Mouse (Mus musculus): Measurements from ENCODE around the gene Fbxw16. TPM values are rescaled to one million over a fixed set of nuclear protein-coding genes. Genes with fewer than 3 reads are reported as not detected.
"Not testable (repeated sequence)": the region's sequence is repeated elsewhere in the genome, so short reads cannot be mapped to it uniquely, and the experiment has no call there.

The Fbxw16 gene
- not detected in 2 replicates for total RNA-seq (2017)

DNA sequence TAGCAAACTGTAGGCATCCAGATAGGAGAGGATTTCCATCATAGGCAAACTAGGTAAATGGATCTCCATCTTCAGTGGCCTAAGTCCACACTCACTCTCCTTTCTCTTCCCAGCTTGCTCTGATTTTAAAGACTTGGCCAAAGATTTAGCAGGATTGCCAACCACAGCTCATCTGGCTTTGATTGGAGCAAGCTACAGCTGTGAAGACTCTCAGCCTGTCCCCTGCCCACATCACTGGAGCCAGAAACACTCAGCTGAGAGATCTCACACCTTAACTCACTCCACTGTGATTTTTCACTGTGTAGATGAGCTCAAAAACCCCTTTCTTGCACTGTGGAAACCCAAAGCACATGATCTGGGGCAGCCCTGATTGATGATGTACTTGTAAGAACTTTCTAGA, at the start of gene Fbxw16:
TSS of gene Fbxw16 (minus strand) at position 101 of the 400 bp plus-strand sequence.
- ATAC-seq (replicated peaks in 1 of 2; ENCODE audit: insufficient read depth in 1 of 2, low FRiP score in 2 of 2, low TSS enrichment in 1 of 2, low read depth in 1 of 2, poor library complexity in 2 of 2, severe bottlenecking in 2 of 2) = no peak

DNA sequence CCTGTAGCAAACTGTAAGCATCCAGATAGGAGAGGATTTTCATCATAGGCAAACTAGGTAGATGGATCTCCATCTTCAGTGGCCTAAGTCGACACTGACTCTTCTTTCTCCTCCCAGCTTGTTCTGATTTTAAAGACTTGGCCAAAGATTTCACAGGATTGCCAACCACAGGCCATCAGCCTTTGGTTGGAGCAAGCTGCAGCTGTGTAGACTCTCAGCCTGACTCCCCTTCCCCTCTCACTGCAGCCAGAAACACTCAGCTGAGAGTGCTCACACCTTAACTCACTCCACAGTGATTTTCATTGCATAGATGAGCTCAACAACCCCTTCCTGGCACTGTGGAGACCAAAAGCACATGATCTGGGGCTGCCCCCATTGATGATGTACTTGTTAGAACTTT, 46.8 kb upstream of the Fbxw16 start, which contains the start of gene Fbxw19:
TSS of gene Fbxw19 (minus strand) at position 101 of the 400 bp plus-strand sequence.
- not testable (repeated sequence) for ATAC-seq (replicated peaks in 1 of 2; ENCODE audit: insufficient read depth in 1 of 2, low FRiP score in 2 of 2, low TSS enrichment in 1 of 2, low read depth in 1 of 2, poor library complexity in 2 of 2, severe bottlenecking in 2 of 2)

DNA sequence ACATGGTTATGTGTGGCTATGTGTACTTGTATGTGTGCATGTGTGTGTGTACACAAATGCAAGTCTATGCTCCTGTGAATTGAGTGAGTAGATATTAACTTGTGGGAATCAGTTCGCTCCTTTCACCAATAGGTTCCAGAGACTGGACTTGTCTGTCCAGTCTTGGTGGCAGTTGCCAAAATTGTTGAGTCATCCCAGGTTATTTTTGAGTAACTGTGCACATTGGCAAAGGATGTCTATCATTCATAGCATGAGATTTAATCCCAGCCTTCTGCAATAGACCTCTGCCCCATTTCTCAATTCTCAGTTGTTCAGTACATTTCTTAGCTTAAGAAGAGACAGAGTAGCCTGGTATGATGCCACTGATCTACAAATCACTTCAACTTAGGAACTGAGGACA, 16.0 kb downstream of the Fbxw16 start:
- ATAC-seq (replicated peaks in 1 of 2; ENCODE audit: insufficient read depth in 1 of 2, low FRiP score in 2 of 2, low TSS enrichment in 1 of 2, low read depth in 1 of 2, poor library complexity in 2 of 2, severe bottlenecking in 2 of 2) = no peak

DNA sequence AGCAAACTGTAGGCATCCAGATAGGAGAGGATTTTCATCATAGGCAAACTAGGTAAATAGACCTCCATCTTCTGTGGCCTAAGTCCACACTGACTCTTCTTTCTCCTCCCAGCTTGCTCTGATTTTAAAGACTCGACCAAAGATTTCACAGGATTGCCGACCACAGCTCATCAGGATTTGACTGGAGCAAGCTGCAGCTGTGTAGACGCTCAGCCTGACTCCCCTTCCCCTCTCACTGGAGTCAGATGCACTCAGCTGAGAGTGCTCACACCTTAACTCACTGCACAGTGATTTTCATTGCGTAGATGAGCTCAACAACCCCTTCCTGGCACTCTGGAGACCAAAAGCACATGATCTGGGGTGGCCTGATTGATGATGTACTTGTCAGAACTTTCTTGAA, 44.7 kb downstream of the Fbxw16 start, which contains the start of gene Fbxw22:
TSS of gene Fbxw22 (minus strand) at position 101 of the 400 bp plus-strand sequence.
- not testable (repeated sequence) for ATAC-seq (replicated peaks in 1 of 2; ENCODE audit: insufficient read depth in 1 of 2, low FRiP score in 2 of 2, low TSS enrichment in 1 of 2, low read depth in 1 of 2, poor library complexity in 2 of 2, severe bottlenecking in 2 of 2)

Other genes starting within 250 kb of the Fbxw16 start
- gene Fbxw20, start 214.4 kb downstream of the Fbxw16 start, total RNA-seq (2017) = not detected in 2 replicates
- gene Fbxw14, start 161.5 kb downstream of the Fbxw16 start, total RNA-seq (2017) = not detected in 2 replicates
- not detected in 2 replicates for gene Fbxw28, start 109.5 kb downstream of the Fbxw16 start, total RNA-seq (2017)
- gene Fbxw22, start 44.8 kb downstream of the Fbxw16 start, total RNA-seq (2017) = not detected in 2 replicates
- not detected in 2 replicates for gene Fbxw19, start 46.7 kb upstream of the Fbxw16 start, total RNA-seq (2017)
- gene Fbxw15, start 119.1 kb upstream of the Fbxw16 start, total RNA-seq (2017) = not detected in 2 replicates
- not detected in 2 replicates for gene Fbxw24, start 176.9 kb upstream of the Fbxw16 start, total RNA-seq (2017)
- not detected in 2 replicates for gene Fbxw25, start 215.5 kb upstream of the Fbxw16 start, total RNA-seq (2017)